Mouse (Mus musculus): ENCODE measurements at regions not wholly inside any gene's neighbourhood (a gene's known extent, or its start where the extent isn't known, plus 50 kb on each side); places are given as distances from the start of the nearest gene placed in this dataset.

- Histone ChIP-seq H3K27me3 (ENCODE audit: control insufficient read depth, insufficient read depth, low read length) (no peaks in the 10 kb centered on the region), H3K9me3 (replicated peaks; ENCODE audit: control insufficient read depth, low read length) (no peaks in the 10 kb centered on the region), H3K4me2 (ENCODE audit: low read depth, low read length) (peak overlapping the region; percentile 24; the same call in 1 of the 2 replicates), H3K9ac (replicated peaks; ENCODE audit: low read depth, low read length) (no peak overlapping the region), H3K4me1 (ENCODE audit: control insufficient read depth, insufficient read depth) (peaks cover 22% of the 10 kb centered on the region), H3K4me3 (ENCODE audit: low read depth, low read length) (no peak overlapping the region), H3K27ac (ENCODE audit: low read depth) (peak overlapping the region; percentile 79), H3K36me3 (replicated peaks; ENCODE audit: control insufficient read depth, insufficient read depth, low read length) (no peaks in the 10 kb centered on the region)
- peak; percentile 87 for DNase-seq (ENCODE audit: low spot score)
- peak; percentile 90 for ATAC-seq (ENCODE audit: insufficient read depth, low read depth)
- TF ChIP-seq EP300 (IDR thresholded peaks at IDR 0.05; ENCODE audit: low read depth) (peak; percentile 94), CTCF (IDR thresholded peaks at IDR 0.05; ENCODE audit: low read depth) (0 out of 2 replicates have a peak, but pooled peaks have one; percentile 12)
- WGBS, result 5% methylated on average over 5 of the region's 5 CpGs
Observed at GRCm38 (mm10) chr12:15704412-15704811, 112.3 kb downstream of the Trib2 start.

DNA sequence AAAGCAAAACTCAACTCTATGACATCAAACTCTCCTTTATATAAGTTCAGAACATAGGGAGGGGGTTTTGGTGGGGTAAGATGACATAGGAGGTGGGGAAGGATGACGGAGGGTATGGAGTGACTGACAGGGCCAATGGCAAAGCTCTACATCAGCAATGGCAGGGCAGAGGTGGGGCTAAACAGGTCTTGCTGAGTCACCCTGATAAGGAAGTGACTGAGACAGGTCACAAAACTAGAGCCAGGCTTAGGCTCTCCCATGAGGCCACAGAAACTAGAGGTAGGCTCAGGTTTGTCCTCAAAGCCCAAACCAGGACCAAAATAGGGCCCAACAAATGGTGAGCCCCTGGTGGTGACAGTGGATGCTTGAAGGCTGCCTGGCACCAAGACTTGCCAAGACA is 114.6 kb downstream of the Trib2 start:
- Histone ChIP-seq H3K36me3 (replicated peaks; ENCODE audit: control insufficient read depth, insufficient read depth, low read length) (no peaks in the 10 kb centered on the region), H3K27me3 (ENCODE audit: control insufficient read depth, insufficient read depth, low read length) (no peaks in the 10 kb centered on the region), H3K27ac (ENCODE audit: low read depth) (no peak overlapping the region), H3K9ac (replicated peaks; ENCODE audit: low read depth, low read length) (no peak overlapping the region), H3K4me1 (ENCODE audit: control insufficient read depth, insufficient read depth) (peaks cover 20% of the 10 kb centered on the region), H3K9me3 (replicated peaks; ENCODE audit: control insufficient read depth, low read length) (no peaks in the 10 kb centered on the region), H3K4me3 (ENCODE audit: low read depth, low read length) (no peak overlapping the region), H3K4me2 (ENCODE audit: low read depth, low read length) (no peak overlapping the region)
- TF ChIP-seq EP300 (IDR thresholded peaks at IDR 0.05; ENCODE audit: low read depth) (no peak), CTCF (IDR thresholded peaks at IDR 0.05; ENCODE audit: low read depth) (no peak)
- ATAC-seq (ENCODE audit: insufficient read depth, low read depth), result no peak
- WGBS, result 100% methylated on average over 1 of the region's 1 CpGs
- no peak for DNase-seq (ENCODE audit: low spot score)

GRCm38 (mm10) chr12:15698829-15699228 is 117.9 kb downstream of the Trib2 start:
- ATAC-seq (ENCODE audit: insufficient read depth, low read depth) (peak; percentile 59), DNase-seq (ENCODE audit: low spot score) (no peak)
- Histone ChIP-seq H3K9me3 (replicated peaks; ENCODE audit: control insufficient read depth, low read length) (no peaks in the 10 kb centered on the region), H3K9ac (replicated peaks; ENCODE audit: low read depth, low read length) (no peak overlapping the region), H3K27me3 (ENCODE audit: control insufficient read depth, insufficient read depth, low read length) (no peaks in the 10 kb centered on the region), H3K4me2 (ENCODE audit: low read depth, low read length) (no peak overlapping the region), H3K36me3 (replicated peaks; ENCODE audit: control insufficient read depth, insufficient read depth, low read length) (no peaks in the 10 kb centered on the region), H3K4me1 (ENCODE audit: control insufficient read depth, insufficient read depth) (0 out of 2 replicates have a peak, but pooled peaks cover 1% of the 10 kb centered on the region), H3K27ac (ENCODE audit: low read depth) (peak overlapping the region; percentile 79), H3K4me3 (ENCODE audit: low read depth, low read length) (no peak overlapping the region)
- 38% methylated on average over 4 of the region's 4 CpGs for WGBS
- TF ChIP-seq CTCF (IDR thresholded peaks at IDR 0.05; ENCODE audit: low read depth) (no peak), EP300 (IDR thresholded peaks at IDR 0.05; ENCODE audit: low read depth) (0 out of 2 replicates have a peak, but pooled peaks have one; percentile 49)

DNA sequence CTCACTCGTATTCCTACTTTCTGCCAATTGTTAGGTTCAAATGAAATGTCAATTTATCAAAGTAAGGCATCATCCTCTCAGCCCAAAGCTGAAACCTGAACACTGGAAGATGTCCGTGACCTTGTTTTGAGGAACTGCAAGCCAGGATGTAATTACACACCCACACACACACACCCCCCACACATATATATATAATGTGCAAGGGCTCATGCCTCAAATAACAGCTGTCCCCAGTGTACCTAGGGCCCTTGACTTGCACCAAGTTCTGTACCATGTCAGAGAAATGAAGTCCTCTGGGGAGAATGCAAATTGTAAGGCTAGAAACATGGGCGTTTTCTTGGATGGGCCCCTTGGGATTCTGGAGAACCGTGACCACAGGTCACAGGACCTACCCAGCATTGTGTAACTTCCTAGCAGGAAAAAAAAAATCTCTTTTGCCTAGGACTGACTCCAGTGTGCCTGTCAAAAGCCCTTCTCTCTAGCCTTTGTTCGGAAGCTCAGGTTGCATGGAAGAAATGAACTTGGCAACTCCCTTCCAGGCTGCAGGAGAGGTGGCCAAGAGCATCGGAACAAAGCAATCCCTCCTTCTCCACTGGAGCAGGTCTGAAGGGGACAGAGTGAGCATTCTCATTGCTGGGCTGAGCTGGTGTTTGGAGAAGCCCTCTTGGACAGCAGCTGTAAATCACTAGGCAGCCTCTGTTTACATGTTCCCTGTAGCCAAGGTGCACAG is 118.5 kb downstream of the Trib2 start:
- H3K4me3 ChIP-seq (ENCODE audit: low read depth, low read length), result no peak overlapping the region
- H3K36me3 ChIP-seq (replicated peaks; ENCODE audit: control insufficient read depth, insufficient read depth, low read length), result no peaks in the 10 kb centered on the region
- no peak overlapping the region for H3K4me2 ChIP-seq (ENCODE audit: low read depth, low read length)
- WGBS, result 60% methylated on average over 6 of the region's 6 CpGs
- TF ChIP-seq EP300 (IDR thresholded peaks at IDR 0.05; ENCODE audit: low read depth), result no peak
- no peaks in the 10 kb centered on the region for H3K4me1 ChIP-seq (ENCODE audit: control insufficient read depth, insufficient read depth)
- H3K27me3 ChIP-seq (ENCODE audit: control insufficient read depth, insufficient read depth, low read length), result no peaks in the 10 kb centered on the region
- DNase-seq (ENCODE audit: low spot score), result no peak
- H3K9ac ChIP-seq (replicated peaks; ENCODE audit: low read depth, low read length), result no peak overlapping the region
- peak; percentile 74 for ATAC-seq (ENCODE audit: insufficient read depth, low read depth)
- no peaks in the 10 kb centered on the region for H3K9me3 ChIP-seq (replicated peaks; ENCODE audit: control insufficient read depth, low read length)
- peak overlapping the region; percentile 79 for H3K27ac ChIP-seq (ENCODE audit: low read depth)

DNA sequence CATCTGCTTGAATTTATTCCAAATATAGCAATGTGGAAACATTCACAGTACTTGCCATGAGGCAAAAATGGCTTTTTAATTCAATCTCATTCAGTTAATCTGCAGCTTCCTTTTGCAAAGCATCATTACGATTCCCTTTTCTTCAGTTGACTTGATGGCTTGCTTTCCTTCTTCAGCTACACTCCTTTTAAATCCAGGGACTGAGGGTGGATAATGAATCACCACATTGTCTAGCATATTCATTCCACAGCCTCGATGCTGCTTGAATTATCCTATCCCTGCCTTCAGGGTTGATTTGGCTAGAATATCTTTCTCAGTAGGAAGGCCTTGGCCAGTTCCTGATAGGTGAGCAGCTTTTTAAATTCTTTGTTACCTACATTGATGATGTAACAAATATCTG is 128.4 kb downstream of the Trib2 start:
- WGBS, result 77% methylated on average over 2 of the region's 2 CpGs

DNA sequence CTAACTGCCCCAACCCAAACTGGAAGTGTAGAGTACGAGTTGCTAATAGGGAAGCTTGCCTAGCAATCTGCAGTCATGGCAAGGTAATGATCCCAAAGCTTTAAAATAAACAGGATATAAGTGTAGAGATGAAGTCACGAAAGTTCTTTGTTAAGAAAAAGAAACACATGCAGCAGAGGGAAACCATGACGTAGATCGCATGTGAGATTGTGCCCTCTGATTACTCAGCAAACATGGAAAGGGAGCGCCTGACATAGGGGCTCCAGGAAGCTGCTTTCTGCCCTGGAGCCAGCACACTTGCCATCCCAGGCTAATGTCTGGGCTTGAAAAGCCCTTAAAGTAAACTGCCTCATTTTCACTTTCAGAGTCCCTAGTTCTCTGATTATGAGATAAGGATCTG is 132.4 kb downstream of the Trib2 start:
- H3K36me3 ChIP-seq (replicated peaks; ENCODE audit: control insufficient read depth, insufficient read depth, low read length), result no peaks in the 10 kb centered on the region
- no peaks in the 10 kb centered on the region for H3K9me3 ChIP-seq (replicated peaks; ENCODE audit: control insufficient read depth, low read length)
- no peaks in the 10 kb centered on the region for H3K4me1 ChIP-seq (ENCODE audit: control insufficient read depth, insufficient read depth)
- H3K27me3 ChIP-seq (ENCODE audit: control insufficient read depth, insufficient read depth, low read length), result no peaks in the 10 kb centered on the region
- DNase-seq (ENCODE audit: low spot score) (no peak), ATAC-seq (ENCODE audit: insufficient read depth, low read depth) (no peak)
- no peak overlapping the region for H3K4me3 ChIP-seq (ENCODE audit: low read depth, low read length)
- H3K4me2 ChIP-seq (ENCODE audit: low read depth, low read length), result no peak overlapping the region
- H3K27ac ChIP-seq (ENCODE audit: low read depth), result no peak overlapping the region
- WGBS, result 60% methylated on average over 5 of the region's 5 CpGs
- no peak overlapping the region for H3K9ac ChIP-seq (replicated peaks; ENCODE audit: low read depth, low read length)
- TF ChIP-seq EP300 (IDR thresholded peaks at IDR 0.05; ENCODE audit: low read depth) (no peak), CTCF (IDR thresholded peaks at IDR 0.05; ENCODE audit: low read depth) (no peak)

More for the DNA sequence above, 128.4 kb downstream of the Trib2 start:
- H3K27ac ChIP-seq (ENCODE audit: low read depth), result no peak overlapping the region
- no peaks in the 10 kb centered on the region for H3K36me3 ChIP-seq (replicated peaks; ENCODE audit: control insufficient read depth, insufficient read depth, low read length)
- no peak overlapping the region for H3K4me3 ChIP-seq (ENCODE audit: low read depth, low read length)
- ATAC-seq (ENCODE audit: insufficient read depth, low read depth) (no peak), DNase-seq (ENCODE audit: low spot score) (no peak)
- no peaks in the 10 kb centered on the region for H3K27me3 ChIP-seq (ENCODE audit: control insufficient read depth, insufficient read depth, low read length)
- no peaks in the 10 kb centered on the region for H3K4me1 ChIP-seq (ENCODE audit: control insufficient read depth, insufficient read depth)
- H3K4me2 ChIP-seq (ENCODE audit: low read depth, low read length), result no peak overlapping the region
- H3K9ac ChIP-seq (replicated peaks; ENCODE audit: low read depth, low read length), result no peak overlapping the region
- no peaks in the 10 kb centered on the region for H3K9me3 ChIP-seq (replicated peaks; ENCODE audit: control insufficient read depth, low read length)
- TF ChIP-seq CTCF (IDR thresholded peaks at IDR 0.05; ENCODE audit: low read depth) (no peak), EP300 (IDR thresholded peaks at IDR 0.05; ENCODE audit: low read depth) (no peak)
